Mouse (Mus musculus): ENCODE results near the gene Insyn1.

GRCm38 (mm10) chr9:58525108-58525507 is 36.7 kb downstream of the Insyn1 start:
- TF ChIP-seq POLR2AphosphoS2 (IDR thresholded peaks at IDR 0.05; ENCODE audit: insufficient read length, low read depth): no peak
- no peak for TF ChIP-seq POLR2A (IDR thresholded peaks at IDR 0.05; ENCODE audit: insufficient read length, low read depth)
- TF ChIP-seq TCF3 (IDR thresholded peaks at IDR 0.05; ENCODE audit: insufficient read length, low read depth): no peak
- TF ChIP-seq USF1 (IDR thresholded peaks at IDR 0.05; ENCODE audit: low read depth): no peak
- TF ChIP-seq TCF12 (IDR thresholded peaks at IDR 0.05; ENCODE audit: insufficient read depth, poor library complexity, severe bottlenecking): no peak

All from myocyte (in vitro differentiated cells).